Mouse (Mus musculus) testis, adult 2 months (tissue): ENCODE results near the gene C1s1. TPM values are rescaled to one million over a fixed set of nuclear protein-coding genes. Genes with fewer than 3 reads are reported as not detected.
"Not testable (repeated sequence)": the region's sequence is repeated elsewhere in the genome, so short reads cannot be mapped to it uniquely, and the experiment has no call there.

ENCODE experiments used
- H3K27ac ChIP-seq: fragments of 200-500 bp; 2 replicates; pipeline ENCODE4 v1.5.1; 2012; ENCODE audit warnings: low read depth, low read length; ENCODE audit not compliant: control insufficient read depth, insufficient read depth
- H3K27me3 ChIP-seq: fragments of 200-500 bp; 2 replicates; pipeline ENCODE4 v1.6.1; 2012; ENCODE audit warnings: mild to moderate bottlenecking, low read length, moderate library complexity; ENCODE audit not compliant: control insufficient read depth, insufficient read depth
- H3K36me3 ChIP-seq: fragments of 200-500 bp; 2 replicates; pipeline ENCODE4 v1.6.1; 2012; ENCODE audit warnings: mild to moderate bottlenecking, low read length; ENCODE audit not compliant: control insufficient read depth, insufficient read depth
- H3K4me1 ChIP-seq: fragments of 200-500 bp; 2 replicates; pipeline ENCODE4 v1.6.1; 2012; ENCODE audit warnings: low read length; ENCODE audit not compliant: control insufficient read depth, insufficient read depth
- H3K4me3 ChIP-seq: fragments of 200-500 bp; 2 replicates; pipeline ENCODE4 v1.5.1; 2012; ENCODE audit warnings: low read depth, mild to moderate bottlenecking, low read length, moderate library complexity, mixed read lengths; ENCODE audit not compliant: control insufficient read depth
- CTCF ChIP-seq: fragments of 200-500 bp; IDR thresholded peaks from 2 replicates; pipeline ENCODE4 v1.5.1; 2012; ENCODE audit warnings: low read depth, mild to moderate bottlenecking, inconsistent platforms, low read length, moderate library complexity; ENCODE audit not compliant: control insufficient read depth, insufficient read depth, insufficient replicate concordance
- POLR2A ChIP-seq: fragments of 200-500 bp; IDR thresholded peaks from 2 replicates; pipeline ENCODE4 v1.6.1; 2012; ENCODE audit warnings: low read depth, mild to moderate bottlenecking, inconsistent platforms, low read length, moderate library complexity; ENCODE audit not compliant: control insufficient read depth
- polyA plus RNA-seq: library from polyadenylated mRNA; depleted of rRNA; stranded (reverse); fragments of >200 nt; gene quantifications from 2 replicates; pipeline ENCODE4 v1.2.3, GENCODE M21; 2012

Gene C1s1
- polyA plus RNA-seq, 1 experiment = 10.5 TPM

GRCm38 (mm10) chr6:124531077-124531476, 11.1 kb downstream of the C1s1 start:
- H3K27ac ChIP-seq = no peak overlapping the region
- no peaks in the 10 kb centered on the region for H3K27me3 ChIP-seq
- no peaks in the 10 kb centered on the region for H3K4me1 ChIP-seq
- H3K36me3 ChIP-seq = no peaks in the 10 kb centered on the region
- H3K4me3 ChIP-seq = no peak overlapping the region
- TF ChIP-seq CTCF (no peak), POLR2A (no peak)

- H3K27ac ChIP-seq = no peak overlapping the region
- no peaks in the 10 kb centered on the region for H3K36me3 ChIP-seq
- no peaks in the 10 kb centered on the region for H3K4me1 ChIP-seq
- TF ChIP-seq CTCF (no peak), POLR2A (no peak)
- no peak overlapping the region for H3K4me3 ChIP-seq
- no peaks in the 10 kb centered on the region for H3K27me3 ChIP-seq
Observed at GRCm38 (mm10) chr6:124527881-124528280, 14.3 kb downstream of the C1s1 start.

GRCm38 (mm10) chr6:124522082-124522481, 20.1 kb downstream of the C1s1 start:
- not testable (repeated sequence) for H3K27me3 ChIP-seq, H3K4me3 ChIP-seq, H3K4me1 ChIP-seq, H3K36me3 ChIP-seq, H3K27ac ChIP-seq

GRCm38 (mm10) chr6:124517733-124518132, 24.4 kb downstream of the C1s1 start:
- H3K27ac ChIP-seq, H3K4me3 ChIP-seq: not testable (repeated sequence)

DNA sequence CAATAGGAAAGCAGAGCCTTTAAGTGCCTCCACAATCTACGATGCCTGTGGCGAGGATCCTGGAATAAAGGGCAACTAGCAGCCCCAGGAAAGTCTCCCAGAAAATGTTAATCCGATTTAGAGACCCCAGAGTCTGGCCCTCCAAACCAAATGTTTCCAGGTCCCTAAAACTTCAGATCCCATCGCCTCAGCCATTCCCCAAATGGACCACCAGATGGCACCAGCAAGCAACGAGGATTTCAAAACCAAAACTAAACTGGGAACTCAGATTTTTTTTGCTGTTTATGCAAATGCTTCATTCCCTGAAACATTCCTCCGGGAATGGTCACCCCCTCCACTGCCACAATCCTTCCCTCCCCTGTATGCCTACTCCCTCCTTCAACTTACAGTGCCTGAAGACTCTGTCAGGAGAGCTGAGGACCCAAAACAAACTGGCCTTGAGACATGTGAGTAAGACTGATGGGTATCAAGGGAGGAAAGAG, 29.8 kb downstream of the C1s1 start, which contains the start of gene C1ra:
C1ra (plus strand) TSS at position 51 of the 482 bp plus-strand sequence.
- Histone ChIP-seq H3K36me3 (no peaks in the 10 kb centered on the region), H3K4me3 (peak within 1 kb of the TSS; percentile 62), H3K27me3 (no peaks in the 10 kb centered on the region), H3K4me1 (no peaks in the 10 kb centered on the region; the same call in 1 of the 2 replicates), H3K27ac (peak within 1 kb of the TSS; percentile 42; the same call in 1 of the 2 replicates)
- peak; percentile 6; the same call in 1 of the 2 replicates for TF ChIP-seq CTCF
- TF ChIP-seq POLR2A = no peak

More at GRCm38 (mm10) chr6:124517733-124518132, 24.4 kb downstream of the C1s1 start:
- H3K36me3 ChIP-seq, H3K4me1 ChIP-seq, H3K27me3 ChIP-seq: not testable (repeated sequence)

- H3K4me1 ChIP-seq = no peaks in the 10 kb centered on the region; the same call in 1 of the 2 replicates
- no peaks in the 10 kb centered on the region for H3K36me3 ChIP-seq
- H3K4me3 ChIP-seq = no peak overlapping the region
- no peak overlapping the region for H3K27ac ChIP-seq
- no peaks in the 10 kb centered on the region for H3K27me3 ChIP-seq
- no peak for TF ChIP-seq CTCF
- no peak for TF ChIP-seq POLR2A
Observed at GRCm38 (mm10) chr6:124511936-124512335, 30.2 kb downstream of the C1s1 start.

DNA sequence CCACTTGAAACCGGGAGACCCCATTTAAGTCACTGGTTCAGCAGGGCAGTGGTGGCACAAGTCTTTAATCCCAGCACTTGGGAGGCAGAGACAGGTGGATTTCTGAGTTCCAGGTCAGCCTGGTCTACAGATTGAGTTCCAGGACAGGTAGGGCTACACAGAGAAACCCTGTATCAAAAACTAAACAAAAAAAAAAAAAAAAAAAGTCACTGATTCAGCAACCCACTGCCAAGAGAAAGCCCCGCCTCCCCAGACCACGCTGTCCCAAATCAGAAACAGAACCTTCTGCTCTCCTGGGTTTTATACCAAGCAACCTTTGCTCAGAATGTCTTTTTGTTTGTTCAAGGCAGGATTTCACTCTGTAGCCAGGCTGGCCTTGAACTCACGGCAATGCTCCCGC, 33.0 kb downstream of the C1s1 start:
- H3K4me1 ChIP-seq, H3K36me3 ChIP-seq, H3K27me3 ChIP-seq, H3K4me3 ChIP-seq, H3K27ac ChIP-seq: not testable (repeated sequence)

DNA sequence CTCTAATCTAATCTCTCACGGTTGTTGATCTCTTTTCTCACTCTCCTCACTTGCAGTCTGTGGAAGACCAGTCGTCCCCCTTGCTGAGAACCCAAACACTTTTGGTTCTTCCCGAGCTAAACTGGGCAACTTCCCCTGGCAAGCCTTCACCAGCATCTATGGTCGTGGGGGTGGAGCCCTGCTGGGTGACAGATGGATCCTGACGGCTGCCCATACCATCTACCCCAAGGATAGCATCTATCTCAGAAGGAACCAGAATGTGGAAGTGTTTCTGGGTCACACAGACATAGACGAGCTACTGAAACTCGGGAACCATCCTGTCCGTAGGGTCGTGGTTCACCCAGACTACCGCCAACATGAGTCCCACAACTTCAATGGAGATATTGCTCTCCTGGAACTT, 33.9 kb downstream of the C1s1 start:
- H3K4me3 ChIP-seq = no peak overlapping the region
- no peaks in the 10 kb centered on the region for H3K36me3 ChIP-seq
- no peaks in the 10 kb centered on the region for H3K27me3 ChIP-seq
- no peak for TF ChIP-seq POLR2A
- TF ChIP-seq CTCF = no peak
- H3K27ac ChIP-seq = no peak overlapping the region
- no peaks in the 10 kb centered on the region; the same call in 1 of the 2 replicates for H3K4me1 ChIP-seq
